Mouse (Mus musculus) midbrain, embryonic 14.5 days (tissue): Measurements from ENCODE around the gene Eif3j1. TPM values are rescaled to one million over a fixed set of nuclear protein-coding genes. Genes with fewer than 3 reads are reported as not detected.

Experiments
- ATAC-seq: fragments of 200-750 bp; cut with Nextera tagmentation; 2 replicates; pipeline ENCODE4 v1.8.0; 2017; ENCODE audit warnings: moderate number of reproducible peaks, moderate library complexity; ENCODE audit not compliant: low FRiP score, low TSS enrichment
- DNase-seq: peaks from one replicate; pipeline ENCODE4 v3.0.0-alpha.2; 2015
- H3K27ac ChIP-seq: fragments of 300-500 bp; sonication (generic); replicated peaks from 2 replicates; pipeline ENCODE4 v1.5.1; 2014; ENCODE audit warnings: mild to moderate bottlenecking, low read depth, low read length, moderate library complexity
- H3K27me3 ChIP-seq: fragments of 300-500 bp; sonication (generic); 2 replicates; pipeline ENCODE4 v1.6.1; 2014; ENCODE audit warnings: low read length, control low read depth, mixed read lengths; ENCODE audit not compliant: control insufficient read depth, insufficient read depth
- H3K36me3 ChIP-seq: fragments of 300-500 bp; sonication (generic); 2 replicates; pipeline ENCODE4 v1.6.1; 2014; ENCODE audit warnings: low read length, control low read depth; ENCODE audit not compliant: control insufficient read depth, insufficient read depth
- H3K4me1 ChIP-seq: fragments of 300-500 bp; sonication (generic); 2 replicates; pipeline ENCODE4 v1.6.1; 2014; ENCODE audit warnings: mild to moderate bottlenecking, antibody characterized with exemption, low read length, control low read depth; ENCODE audit not compliant: control insufficient read depth, insufficient read depth
- H3K4me2 ChIP-seq: fragments of 300-500 bp; sonication (generic); 2 replicates; pipeline ENCODE4 v1.6.1; 2014; ENCODE audit warnings: mild to moderate bottlenecking, low read length, moderate library complexity
- H3K4me3 ChIP-seq: fragments of 300-500 bp; sonication (generic); replicated peaks from 2 replicates; pipeline ENCODE4 v1.5.1; 2014; ENCODE audit warnings: low read depth, low read length
- H3K9ac ChIP-seq: fragments of 300-500 bp; sonication (generic); replicated peaks from 2 replicates; pipeline ENCODE4 v1.6.1; 2014; ENCODE audit warnings: mild to moderate bottlenecking, low read length, moderate library complexity
- H3K9me3 ChIP-seq: fragments of 300-500 bp; sonication (generic); 2 replicates; pipeline ENCODE4 v1.6.1; 2016; ENCODE audit warnings: low read length, control low read depth, mixed read lengths; ENCODE audit not compliant: control insufficient read depth
- WGBS: fragments of 180-500 bp; shearing (Covaris S2); extraction: QIAGEN DNeasy Blood & Tissue Kit; methylation state at CpG from one replicate; pipeline ENCODE4 v1.1.7; 2014; 5-methylcytosine and 5-hydroxymethylcytosine counted together
- polyA plus RNA-seq: library from polyadenylated mRNA; unstranded; fragments of >200 nt; fragmentation: Nextera tagmentation; extraction: Ambion mirVana; gene quantifications from 2 replicates; pipeline ENCODE4 v1.2.1, GENCODE M21; 2014

Gene Eif3j1
- polyA plus RNA-seq, 1 experiment from 2014 or later: 10.1 TPM

- no peak for ATAC-seq
- no peaks in the 10 kb centered on the region for H3K27me3 ChIP-seq
- H3K4me2 ChIP-seq: no peak overlapping the region
- no peak overlapping the region for H3K4me3 ChIP-seq
- no peak for DNase-seq
- no peaks in the 10 kb centered on the region for H3K9me3 ChIP-seq
- H3K9ac ChIP-seq: no peak overlapping the region
- H3K36me3 ChIP-seq: 0 out of 2 replicates have a peak, but pooled peaks cover 12% of the 10 kb centered on the region
- WGBS: 95% methylated on average over 6 of the region's 6 CpGs
- no peaks in the 10 kb centered on the region; the same call in 1 of the 2 replicates for H3K4me1 ChIP-seq
- no peak overlapping the region for H3K27ac ChIP-seq
These were observed 3.6 kb downstream of the Eif3j1 start for GRCm38 (mm10) chr2:122031970-122032369.

GRCm38 (mm10) chr2:122036064-122036463, 7.7 kb downstream of the Eif3j1 start:
- H3K9ac ChIP-seq: no peak overlapping the region
- DNase-seq: no peak
- H3K36me3 ChIP-seq: 0 out of 2 replicates have a peak, but pooled peaks cover 9% of the 10 kb centered on the region
- no peak overlapping the region for H3K4me2 ChIP-seq
- H3K27me3 ChIP-seq: no peaks in the 10 kb centered on the region
- no peak overlapping the region for H3K27ac ChIP-seq
- WGBS: 96% methylated on average over 3 of the region's 3 CpGs
- no peak for ATAC-seq
- no peaks in the 10 kb centered on the region for H3K4me1 ChIP-seq
- no peak overlapping the region for H3K4me3 ChIP-seq
- no peaks in the 10 kb centered on the region for H3K9me3 ChIP-seq

GRCm38 (mm10) chr2:122043926-122044325, 15.6 kb downstream of the Eif3j1 start:
- no peak overlapping the region for H3K27ac ChIP-seq
- DNase-seq: no peak
- peaks cover 17% of the 10 kb centered on the region for H3K36me3 ChIP-seq
- no peaks in the 10 kb centered on the region for H3K4me1 ChIP-seq
- H3K9me3 ChIP-seq: no peaks in the 10 kb centered on the region
- no peaks in the 10 kb centered on the region for H3K27me3 ChIP-seq
- H3K4me2 ChIP-seq: no peak overlapping the region
- no peak overlapping the region for H3K9ac ChIP-seq
- H3K4me3 ChIP-seq: no peak overlapping the region
- ATAC-seq: no peak

- ATAC-seq (no peak), DNase-seq (no peak)
- no peaks in the 10 kb centered on the region for H3K9me3 ChIP-seq
- no peak overlapping the region for H3K9ac ChIP-seq
- H3K4me1 ChIP-seq: no peaks in the 10 kb centered on the region
- H3K4me3 ChIP-seq: no peak overlapping the region
- H3K27ac ChIP-seq: no peak overlapping the region
- peaks cover 50% of the 10 kb centered on the region for H3K36me3 ChIP-seq
- H3K27me3 ChIP-seq: no peaks in the 10 kb centered on the region
- no peak overlapping the region for H3K4me2 ChIP-seq
- 90% methylated on average over 11 of the region's 11 CpGs for WGBS
These were observed 31.2 kb downstream of the Eif3j1 start for GRCm38 (mm10) chr2:122059365-122060115.

- Histone ChIP-seq H3K36me3 (peaks cover 57% of the 10 kb centered on the region), H3K9ac (no peak overlapping the region), H3K27me3 (no peaks in the 10 kb centered on the region), H3K9me3 (no peaks in the 10 kb centered on the region), H3K4me1 (no peaks in the 10 kb centered on the region), H3K4me3 (no peak overlapping the region), H3K4me2 (no peak overlapping the region), H3K27ac (no peak overlapping the region)
- ATAC-seq (no peak), DNase-seq (peak; percentile 46)
- WGBS: 54% methylated on average over 14 of the region's 14 CpGs
These were observed 37.0 kb downstream of the Eif3j1 start for GRCm38 (mm10) chr2:122065200-122065969.

- Histone ChIP-seq H3K36me3 (peaks cover 55% of the 10 kb centered on the region), H3K4me1 (no peaks in the 10 kb centered on the region), H3K4me3 (no peak overlapping the region), H3K27me3 (no peaks in the 10 kb centered on the region), H3K9me3 (no peaks in the 10 kb centered on the region), H3K9ac (no peak overlapping the region), H3K4me2 (no peak overlapping the region), H3K27ac (no peak overlapping the region)
- no peak for DNase-seq
- WGBS: 93% methylated on average over 8 of the region's 8 CpGs
- no peak for ATAC-seq
These were observed 37.9 kb downstream of the Eif3j1 start for GRCm38 (mm10) chr2:122066241-122066640.

GRCm38 (mm10) chr2:122069144-122069912, 41.0 kb downstream of the Eif3j1 start:
- H3K9ac ChIP-seq: no peak overlapping the region
- H3K4me3 ChIP-seq: no peak overlapping the region
- no peak overlapping the region for H3K4me2 ChIP-seq
- DNase-seq (no peak), ATAC-seq (no peak)
- no peaks in the 10 kb centered on the region for H3K27me3 ChIP-seq
- peaks cover 59% of the 10 kb centered on the region for H3K36me3 ChIP-seq
- no peaks in the 10 kb centered on the region for H3K4me1 ChIP-seq
- H3K27ac ChIP-seq: no peak overlapping the region
- no peaks in the 10 kb centered on the region for H3K9me3 ChIP-seq
- 92% methylated on average over 6 of the region's 6 CpGs for WGBS

- peaks cover 60% of the 10 kb centered on the region for H3K36me3 ChIP-seq
- H3K4me3 ChIP-seq: no peak overlapping the region
These were observed 41.6 kb downstream of the Eif3j1 start for GRCm38 (mm10) chr2:122069922-122070321.

More at GRCm38 (mm10) chr2:122069922-122070321, 41.6 kb downstream of the Eif3j1 start:
- no peaks in the 10 kb centered on the region for H3K9me3 ChIP-seq
- no peak overlapping the region for H3K4me2 ChIP-seq
- no peak overlapping the region for H3K9ac ChIP-seq
- no peak overlapping the region for H3K27ac ChIP-seq
- 40% methylated on average over 5 of the region's 5 CpGs for WGBS
- peak; percentile 59 for DNase-seq
- H3K4me1 ChIP-seq: no peaks in the 10 kb centered on the region
- no peak for ATAC-seq
- no peaks in the 10 kb centered on the region for H3K27me3 ChIP-seq
